Mouse (Mus musculus) midbrain, embryonic 10.5 days (tissue): ENCODE data around the gene Vmn1r126. TPM values are rescaled to one million over a fixed set of nuclear protein-coding genes. Genes with fewer than 3 reads are reported as not detected.
"Not testable (repeated sequence)": the region's sequence is repeated elsewhere in the genome, so short reads cannot be mapped to it uniquely, and the experiment has no call there.

ENCODE experiments used
- DNase-seq: peaks from one replicate; pipeline ENCODE4 v3.0.0-alpha.2; 2017; ENCODE audit warnings: low spot score
- H3K27ac ChIP-seq: fragments of 300-500 bp; sonication (generic); replicated peaks from 2 replicates; pipeline ENCODE4 v1.5.1; 2016; ENCODE audit warnings: mild to moderate bottlenecking
- H3K27me3 ChIP-seq: fragments of 300-500 bp; sonication (generic); 2 replicates; pipeline ENCODE4 v1.6.1; 2016; ENCODE audit warnings: low read depth, mild to moderate bottlenecking; ENCODE audit not compliant: poor library complexity, severe bottlenecking
- H3K36me3 ChIP-seq: fragments of 300-500 bp; sonication (generic); 2 replicates; pipeline ENCODE4 v1.6.1; 2016; ENCODE audit warnings: mild to moderate bottlenecking, moderate library complexity
- H3K4me1 ChIP-seq: fragments of 300-500 bp; sonication (generic); 2 replicates; pipeline ENCODE4 v1.6.1; 2016
- H3K4me3 ChIP-seq: fragments of 300-500 bp; sonication (generic); 2 replicates; pipeline ENCODE4 v1.5.1; 2016; ENCODE audit warnings: mild to moderate bottlenecking, moderate library complexity
- H3K9me3 ChIP-seq: fragments of 300-500 bp; sonication (generic); replicated peaks from 2 replicates; pipeline ENCODE4 v1.6.1; 2016; ENCODE audit warnings: mild to moderate bottlenecking
- WGBS: fragments of 180-500 bp; shearing (Covaris S2); methylation state at CpG from one replicate; pipeline ENCODE4 v1.1.7; 2016; 5-methylcytosine and 5-hydroxymethylcytosine counted together
- polyA plus RNA-seq: library from polyadenylated mRNA; unstranded; fragments of >200 nt; fragmentation: Nextera tagmentation; extraction: Ambion mirVana; gene quantifications from 2 replicates; pipeline ENCODE4 v1.2.1, GENCODE M21; 2016

Gene Vmn1r126
- not detected in 2 replicates for polyA plus RNA-seq

- not testable (repeated sequence) for H3K4me3 ChIP-seq, H3K9me3 ChIP-seq, H3K4me1 ChIP-seq, H3K27ac ChIP-seq, H3K27me3 ChIP-seq, DNase-seq, H3K36me3 ChIP-seq
- WGBS, result no CpG with 5 or more reads among the region's 5 CpGs
Observed at GRCm38 (mm10) chr7:21301367-21301766, at the start of gene Vmn1r126. TSS of gene Vmn1r126 (minus strand) at chr7:21301467.

- 78% methylated on average over 1 of the region's 1 CpGs for WGBS
- not testable (repeated sequence) for H3K9me3 ChIP-seq, H3K27ac ChIP-seq, H3K36me3 ChIP-seq, H3K4me1 ChIP-seq, H3K4me3 ChIP-seq, H3K27me3 ChIP-seq, DNase-seq
Observed at GRCm38 (mm10) chr7:21349073-21349472, 47.8 kb upstream of the Vmn1r126 start, which contains the start of gene Vmn1r128. TSS of gene Vmn1r128 (plus strand) at chr7:21349373.

- not testable (repeated sequence) for H3K27me3 ChIP-seq
Observed at GRCm38 (mm10) chr7:21319761-21320160, 18.5 kb upstream of the Vmn1r126 start, which contains the start of gene Vmn1r127. TSS of gene Vmn1r127 (minus strand) at chr7:21319861.

GRCm38 (mm10) chr7:21271879-21272278 lies 29.4 kb downstream of the Vmn1r126 start, which contains the start of gene Vmn1r125:
TSS of gene Vmn1r125 (plus strand) at chr7:21272179.
- not testable (repeated sequence) for H3K36me3 ChIP-seq, H3K27ac ChIP-seq, H3K9me3 ChIP-seq, H3K27me3 ChIP-seq, H3K4me1 ChIP-seq, DNase-seq, H3K4me3 ChIP-seq
- WGBS, result 67% methylated on average over 3 of the region's 3 CpGs

More at GRCm38 (mm10) chr7:21319761-21320160, 18.5 kb upstream of the Vmn1r126 start, which contains the start of gene Vmn1r127:
- not testable (repeated sequence) for H3K4me3 ChIP-seq, H3K4me1 ChIP-seq, H3K27ac ChIP-seq, DNase-seq, H3K36me3 ChIP-seq, H3K9me3 ChIP-seq
- WGBS, result no CpG with 5 or more reads among the region's 3 CpGs

- H3K36me3 ChIP-seq, H3K27me3 ChIP-seq, H3K9me3 ChIP-seq, H3K4me3 ChIP-seq, H3K4me1 ChIP-seq, H3K27ac ChIP-seq, DNase-seq: not testable (repeated sequence)
- WGBS, result 75% methylated on average over 4 of the region's 4 CpGs
Observed at GRCm38 (mm10) chr7:21260517-21260916, 40.8 kb downstream of the Vmn1r126 start, which contains the start of gene Vmn1r124. TSS of gene Vmn1r124 (minus strand) at chr7:21260617.

Other genes with a start within 250 kb of the Vmn1r126 start
- gene Vmn1r120, start 247.7 kb downstream of the Vmn1r126 start, polyA plus RNA-seq, result not detected in 2 replicates
- gene Vmn1r121, start 203.0 kb downstream of the Vmn1r126 start, polyA plus RNA-seq, result not detected in 2 replicates
- not detected in 2 replicates for gene Vmn1r122, start 167.3 kb downstream of the Vmn1r126 start, polyA plus RNA-seq
- gene Vmn1r123, start 139.3 kb downstream of the Vmn1r126 start, polyA plus RNA-seq, result not detected in 2 replicates
- gene Gm5157, start 111.0 kb downstream of the Vmn1r126 start, polyA plus RNA-seq, result not detected in 2 replicates
- not detected in 2 replicates for gene Vmn1r124, start 40.9 kb downstream of the Vmn1r126 start, polyA plus RNA-seq
- not detected in 2 replicates for gene Vmn1r125, start 29.3 kb downstream of the Vmn1r126 start, polyA plus RNA-seq
- not detected in 2 replicates for gene Vmn1r127, start 18.4 kb upstream of the Vmn1r126 start, polyA plus RNA-seq
- gene Vmn1r128, start 47.9 kb upstream of the Vmn1r126 start, polyA plus RNA-seq, result not detected in 2 replicates
- gene Vmn1r129, start 59.8 kb upstream of the Vmn1r126 start, polyA plus RNA-seq, result not detected in 2 replicates
- gene Gm6882, start 131.3 kb upstream of the Vmn1r126 start, polyA plus RNA-seq, result not detected in 2 replicates
- not detected in 2 replicates for gene Vmn1r130, start 210.3 kb upstream of the Vmn1r126 start, polyA plus RNA-seq
- gene Vmn1r131, start 244.6 kb upstream of the Vmn1r126 start, polyA plus RNA-seq, result not detected in 2 replicates